Mouse (Mus musculus): ENCODE results near the gene Gm20521.

DNA sequence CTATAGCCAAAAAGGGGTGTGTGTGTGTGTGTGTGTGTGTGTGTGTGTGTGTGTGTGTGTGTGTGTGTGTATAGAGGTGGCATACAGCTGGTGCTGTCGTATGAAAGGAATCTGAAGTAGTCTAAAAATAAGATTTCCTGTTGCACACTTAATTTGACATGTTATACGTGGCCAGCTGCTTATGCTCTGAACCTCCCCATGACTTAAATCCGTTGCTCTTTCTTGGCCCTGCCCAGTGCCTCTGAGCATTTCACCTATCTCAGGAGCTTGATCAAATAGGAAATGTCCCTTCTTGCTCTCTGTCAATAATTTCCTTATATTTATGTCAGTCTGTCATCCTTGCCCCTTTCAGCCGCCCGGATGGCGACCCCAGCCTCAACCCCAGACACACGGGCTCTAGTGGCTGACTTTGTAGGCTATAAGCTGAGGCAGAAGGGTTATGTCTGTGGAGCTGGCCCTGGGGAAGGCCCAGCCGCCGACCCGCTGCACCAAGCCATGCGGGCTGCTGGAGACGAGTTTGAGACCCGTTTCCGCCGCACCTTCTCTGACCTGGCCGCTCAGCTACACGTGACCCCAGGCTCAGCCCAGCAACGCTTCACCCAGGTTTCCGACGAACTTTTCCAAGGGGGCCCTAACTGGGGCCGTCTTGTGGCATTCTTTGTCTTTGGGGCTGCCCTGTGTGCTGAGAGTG is 926 bp downstream of the Gm20521 start:
- no peak for TF ChIP-seq CTCF (IDR thresholded peaks at IDR 0.05)
- no peak for TF ChIP-seq EP300 (IDR thresholded peaks at IDR 0.05)

All from lung, postnatal 0 days (tissue).